Mouse (Mus musculus): Measurements from ENCODE around the gene Zfand4.
"Not testable (repeated sequence)": the region's sequence is repeated elsewhere in the genome, so short reads cannot be mapped to it uniquely, and the experiment has no call there.

Zfand4 gene

DNA sequence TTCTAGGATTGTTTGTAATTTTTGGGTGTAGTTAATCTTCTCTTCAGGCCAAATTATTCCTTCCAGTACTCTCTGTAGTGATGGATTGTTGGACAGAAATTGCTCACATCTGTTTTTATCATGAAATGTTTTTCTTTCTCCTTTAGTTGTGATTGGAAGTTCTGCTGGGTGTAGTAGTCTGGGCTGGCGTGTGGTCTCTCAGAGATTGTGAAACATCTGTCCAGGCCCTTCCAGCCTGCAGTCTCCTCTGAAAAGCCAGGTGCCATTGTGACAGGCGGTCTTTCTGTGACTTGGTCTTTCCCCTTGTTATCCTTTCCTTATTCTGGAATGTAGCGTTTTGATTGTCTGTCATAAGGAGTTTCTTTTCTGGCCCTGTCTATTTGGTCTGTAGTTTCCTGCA, 55.2 kb downstream of the Zfand4 start:
- DNase-seq (ENCODE audit: low spot score): no peak

DNA sequence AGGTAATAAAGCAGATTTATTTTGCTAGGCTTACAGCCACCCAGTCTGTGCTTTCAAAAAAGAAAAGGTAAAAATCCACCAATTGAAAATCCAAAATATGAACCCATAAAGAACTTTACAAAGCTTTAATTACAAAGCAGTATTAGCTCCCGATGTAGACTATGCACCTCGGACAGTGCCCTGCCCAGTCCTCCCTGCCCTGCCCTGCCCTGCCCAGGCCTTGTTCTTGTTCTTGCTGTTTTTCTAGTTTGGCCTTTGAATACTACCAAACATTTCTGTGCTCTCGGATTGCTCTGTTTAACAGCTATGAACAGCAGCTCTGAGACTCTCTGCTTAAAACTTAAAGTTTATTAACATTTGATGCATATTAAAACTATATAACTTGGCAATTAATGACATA, 62.6 kb downstream of the Zfand4 start:
- no peak for DNase-seq (ENCODE audit: low spot score)

DNA sequence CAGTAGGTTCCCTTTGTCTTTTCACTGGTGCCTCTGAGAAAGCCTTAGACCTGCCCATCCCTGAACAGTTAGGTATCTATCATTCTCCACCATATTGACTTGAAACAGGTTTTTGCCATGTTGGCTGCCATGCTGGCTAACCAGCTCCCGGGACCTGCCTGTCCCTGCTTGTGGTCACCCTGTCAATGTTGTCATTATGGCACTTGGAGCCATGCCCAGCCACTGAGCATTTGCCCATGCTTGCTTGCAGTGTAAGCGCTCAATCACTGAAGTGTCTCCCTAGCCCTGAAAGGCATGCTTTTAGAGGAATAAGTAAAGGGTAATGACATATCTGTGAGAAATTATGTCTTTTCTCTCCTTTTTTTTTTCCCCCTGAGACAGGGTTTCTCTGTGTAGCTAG, 67.4 kb downstream of the Zfand4 start:
- DNase-seq (ENCODE audit: low spot score): no peak

GRCm38 (mm10) chr6:116337466-116337834, 73.4 kb downstream of the Zfand4 start:
- no peak for DNase-seq (ENCODE audit: low spot score)

DNA sequence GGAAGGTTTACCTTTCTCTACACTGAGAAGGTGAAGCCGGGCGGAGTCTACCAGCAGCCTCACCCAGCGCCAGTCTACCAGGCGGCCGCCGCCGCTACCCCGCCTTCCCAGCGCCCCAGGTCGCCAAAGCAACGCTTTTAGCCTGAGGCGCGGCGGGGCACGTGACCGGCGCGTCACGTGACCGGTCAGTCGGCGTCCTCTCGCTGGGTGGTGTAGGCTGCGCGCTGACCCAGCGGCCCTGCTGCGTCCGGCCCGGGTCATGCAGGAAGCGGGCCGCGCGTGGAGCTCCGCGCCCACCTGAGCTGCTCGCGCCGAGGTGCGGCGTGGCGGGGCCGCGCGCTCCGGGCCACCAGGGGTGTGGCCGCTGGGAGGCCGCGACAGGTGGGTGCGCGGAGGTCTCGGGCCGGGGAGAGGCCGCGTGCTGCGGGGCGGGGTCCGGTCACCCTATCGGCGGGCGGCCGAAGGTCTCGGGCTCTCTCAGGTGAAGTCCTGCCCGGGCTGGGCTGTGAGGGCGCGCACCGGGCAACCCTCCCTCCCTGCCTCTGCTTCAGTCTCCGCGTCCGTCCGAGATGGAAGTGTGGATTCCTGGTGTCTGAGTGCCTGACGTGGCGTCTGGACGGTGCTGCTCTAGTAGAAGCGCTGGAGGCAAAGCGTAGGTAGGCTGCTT, 73.9 kb downstream of the Zfand4 start, which contains the start of gene March8:
Gene March8 (plus strand): TSS at position 190 of the 667 bp plus-strand sequence.
- peak; percentile 89 for DNase-seq (ENCODE audit: low spot score)

DNA sequence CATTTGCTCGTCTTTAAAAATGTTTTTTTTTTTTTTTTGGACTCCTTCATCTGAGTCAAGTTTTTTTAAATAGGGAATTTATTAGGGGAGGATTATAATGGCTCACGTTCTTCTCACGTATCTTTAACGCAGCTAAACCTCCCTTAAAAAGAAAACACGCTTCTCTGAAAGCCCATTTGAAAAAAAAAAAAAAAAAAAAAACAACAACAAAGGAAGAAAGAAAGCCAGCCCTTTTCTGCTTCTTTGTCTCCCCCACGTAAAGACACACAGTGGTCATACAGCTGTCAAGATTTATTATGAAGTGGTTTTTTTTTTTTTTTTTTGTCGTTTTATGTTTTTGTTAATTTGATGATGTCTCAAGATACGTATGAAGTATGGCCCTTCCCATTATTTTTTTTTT, 74.5 kb downstream of the Zfand4 start:
- DNase-seq (ENCODE audit: low spot score): no peak

- DNase-seq (ENCODE audit: low spot score): no peak
Measured at GRCm38 (mm10) chr6:116339088-116339487, 75.1 kb downstream of the Zfand4 start.

GRCm38 (mm10) chr6:116340521-116340920, 76.5 kb downstream of the Zfand4 start:
- DNase-seq (ENCODE audit: low spot score): no peak

- no peak for DNase-seq (ENCODE audit: low spot score)
Measured at GRCm38 (mm10) chr6:116347953-116348352, 83.9 kb downstream of the Zfand4 start.

- no peak for DNase-seq (ENCODE audit: low spot score)
Measured at GRCm38 (mm10) chr6:116349997-116350396, 86.0 kb downstream of the Zfand4 start.

GRCm38 (mm10) chr6:116350643-116351042, 86.6 kb downstream of the Zfand4 start:
- DNase-seq (ENCODE audit: low spot score): no peak

DNA sequence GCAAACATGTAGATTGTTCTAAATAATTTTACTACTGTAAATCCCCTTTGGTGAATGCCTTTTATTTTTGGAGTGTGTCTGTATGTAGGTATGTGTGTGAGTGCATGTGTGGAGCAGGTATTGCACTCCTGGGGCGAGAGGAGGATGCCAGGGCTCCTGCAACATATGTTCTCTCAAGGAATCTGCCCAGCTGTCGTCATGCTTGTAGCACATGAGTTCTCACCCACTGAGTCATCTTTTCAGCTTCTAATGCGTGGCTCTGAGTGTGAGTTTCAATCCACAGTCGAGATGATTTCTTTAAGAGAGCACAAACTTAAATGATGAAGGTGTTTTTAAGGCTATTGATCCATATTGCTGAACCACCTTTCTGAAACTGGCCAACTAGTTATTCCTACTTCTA, 87.5 kb downstream of the Zfand4 start:
- DNase-seq (ENCODE audit: low spot score): no peak

DNA sequence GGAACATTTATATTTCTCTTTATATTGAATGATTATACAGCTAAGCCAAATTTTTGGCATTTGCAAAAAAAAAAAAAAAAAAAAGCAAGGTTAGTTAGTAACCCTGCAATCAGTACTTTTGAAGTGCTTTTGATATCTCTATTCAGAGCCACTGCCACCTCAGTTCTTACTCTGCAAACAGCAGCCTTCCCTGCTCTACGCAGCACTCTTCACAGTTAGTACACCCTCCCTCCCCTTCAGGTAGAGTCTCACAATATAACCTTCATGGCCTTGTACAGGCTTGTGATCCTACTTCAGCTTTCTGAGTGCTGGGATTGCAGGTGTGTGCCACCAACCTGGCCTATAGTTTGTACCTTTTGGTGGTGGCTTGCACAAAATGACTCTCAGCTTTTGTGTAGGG, 89.4 kb downstream of the Zfand4 start:
- DNase-seq (ENCODE audit: low spot score): no peak

DNA sequence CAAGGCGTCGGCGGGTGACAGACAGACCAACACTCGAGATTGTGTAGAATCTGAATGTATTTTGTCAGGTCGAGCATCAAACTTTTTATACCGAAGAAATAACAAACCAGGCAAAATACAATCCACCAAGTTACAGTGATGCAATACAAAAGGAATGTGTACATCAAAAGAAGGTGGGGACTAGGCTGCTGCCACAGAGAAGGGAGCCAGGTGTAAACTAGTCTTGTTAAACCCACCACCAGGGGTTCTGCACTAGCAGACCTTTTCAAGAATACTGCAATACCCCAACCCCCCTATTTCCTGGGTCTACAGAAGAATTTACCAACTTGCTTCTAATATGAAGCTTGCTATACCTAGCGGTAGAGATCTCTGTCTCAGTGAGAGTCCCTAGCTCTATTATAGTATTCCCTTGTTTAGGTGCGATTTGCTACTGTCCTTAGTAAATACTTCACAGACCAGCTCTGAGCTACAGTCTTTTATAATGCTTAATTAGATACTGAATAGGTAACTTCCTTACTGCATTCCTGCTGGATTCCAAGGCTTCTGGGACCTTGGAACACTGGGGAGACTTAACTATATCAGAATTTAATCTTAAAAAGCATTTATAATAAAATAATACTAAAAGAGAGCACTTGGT, 92.4 kb downstream of the Zfand4 start:
- not testable (repeated sequence) for DNase-seq (ENCODE audit: low spot score)

DNA sequence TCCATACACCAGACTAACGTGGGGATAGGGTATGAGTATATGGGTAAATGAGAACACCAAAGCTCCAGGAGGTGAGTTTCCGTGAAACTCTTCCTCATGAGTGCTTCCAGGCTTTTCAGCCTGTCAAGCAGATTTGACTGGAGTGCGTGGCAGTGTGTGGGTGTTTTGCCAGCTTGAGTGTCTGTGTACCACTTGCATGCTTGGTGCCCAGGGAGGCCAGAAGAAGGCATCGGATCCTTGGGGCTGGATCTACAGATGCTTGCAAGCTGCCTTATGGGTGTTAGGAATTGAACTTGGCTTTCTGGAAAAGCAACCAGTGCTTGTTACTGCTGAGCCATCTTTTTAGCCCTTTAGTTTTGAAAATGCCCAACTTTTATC, 92.9 kb downstream of the Zfand4 start:
- DNase-seq (ENCODE audit: low spot score): no peak

DNA sequence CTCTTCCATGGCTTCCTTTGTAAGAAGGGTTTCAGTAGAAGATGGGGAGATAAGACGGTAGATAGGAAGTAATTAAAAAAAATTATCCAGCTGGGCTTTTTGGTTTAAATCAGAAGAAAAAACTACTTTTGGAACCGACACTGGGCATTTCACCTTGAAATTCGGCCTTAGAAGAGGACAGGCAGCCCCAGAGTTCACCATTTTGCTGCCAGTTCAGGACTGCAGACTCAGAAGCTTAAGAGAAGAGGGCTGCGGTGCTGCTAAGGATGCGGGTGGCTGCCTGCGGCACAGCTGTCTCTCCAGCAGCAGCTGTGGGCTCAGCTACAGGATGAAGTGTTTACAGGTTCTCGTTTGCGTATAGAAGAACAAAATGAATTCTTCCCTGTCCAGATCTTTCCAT, 94.0 kb downstream of the Zfand4 start:
- DNase-seq (ENCODE audit: low spot score): no peak

DNA sequence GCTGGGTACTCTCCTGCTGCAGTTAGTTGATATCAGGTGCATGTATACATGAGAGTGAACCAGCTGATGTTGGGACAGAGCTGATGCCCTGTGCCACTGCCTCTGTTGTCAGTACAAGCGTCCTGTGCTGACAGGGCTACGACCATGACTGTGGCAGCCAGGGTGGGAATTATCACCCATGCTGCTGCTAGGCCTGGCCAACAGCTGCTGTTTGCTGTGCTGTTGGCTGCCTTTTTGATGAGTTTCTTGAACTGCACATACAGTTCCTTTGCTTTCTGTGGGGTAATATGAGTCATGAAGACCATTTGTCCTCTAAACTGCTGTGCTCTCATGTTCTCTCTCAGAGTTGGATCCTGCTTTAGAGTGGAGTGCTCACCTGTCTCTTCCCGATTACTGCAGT, 95.2 kb downstream of the Zfand4 start:
- no peak for DNase-seq (ENCODE audit: low spot score)

DNA sequence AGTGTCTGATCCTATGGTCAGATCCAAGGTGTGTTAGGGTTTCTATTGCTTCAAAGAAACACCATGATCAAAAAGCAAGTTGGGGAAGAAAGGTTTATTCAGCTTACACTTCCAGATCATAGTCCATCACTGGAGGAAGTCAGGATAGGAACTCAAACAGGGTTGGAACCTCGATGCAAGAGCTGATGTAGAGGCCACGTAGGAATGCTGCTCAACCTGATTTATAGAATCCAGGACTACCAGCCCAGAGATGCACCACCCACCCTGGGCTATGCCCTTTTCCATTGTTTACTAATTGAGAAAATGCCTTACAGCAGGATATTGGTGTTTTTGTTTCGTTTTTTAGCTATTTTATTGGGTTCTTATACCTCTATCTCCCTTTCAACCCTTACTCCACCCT, 97.4 kb downstream of the Zfand4 start:
- no peak for DNase-seq (ENCODE audit: low spot score)

GRCm38 (mm10) chr6:116361993-116362392, 98.0 kb downstream of the Zfand4 start:
- no peak for DNase-seq (ENCODE audit: low spot score)

- DNase-seq (ENCODE audit: low spot score): no peak
Measured at GRCm38 (mm10) chr6:116367971-116368370, 103.9 kb downstream of the Zfand4 start.

GRCm38 (mm10) chr6:116369811-116370210, 105.8 kb downstream of the Zfand4 start:
- no peak for DNase-seq (ENCODE audit: low spot score)

GRCm38 (mm10) chr6:116370216-116370976, 106.4 kb downstream of the Zfand4 start:
- DNase-seq (ENCODE audit: low spot score): no peak

DNA sequence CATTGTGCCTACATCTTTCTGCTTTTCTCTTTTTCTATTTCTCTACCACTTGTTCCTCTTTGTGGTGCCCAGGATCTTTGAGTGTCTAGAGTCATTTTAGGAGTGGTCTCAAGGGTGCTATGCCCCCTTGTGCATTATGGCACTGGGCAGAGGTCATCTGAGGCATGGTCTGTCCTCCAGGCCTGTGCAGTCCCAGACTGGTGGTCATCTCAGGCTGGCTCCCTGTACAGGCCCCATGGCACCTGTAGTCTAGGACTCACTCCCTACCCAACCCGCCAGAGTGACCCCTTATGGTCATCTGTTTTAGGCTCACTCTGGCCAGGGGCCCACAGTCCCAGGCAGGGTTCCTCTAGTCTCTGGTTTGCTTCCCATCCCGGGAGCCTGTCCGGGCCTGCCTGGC, 107.5 kb downstream of the Zfand4 start:
- no peak for DNase-seq (ENCODE audit: low spot score)

Measured in layer of hippocampus, adult 11-12 months (tissue).